Mouse (Mus musculus): ENCODE data around the gene Gm4301.
"Not testable (repeated sequence)": the region's sequence is repeated elsewhere in the genome, so short reads cannot be mapped to it uniquely, and the experiment has no call there.

Gene Gm4301

DNA sequence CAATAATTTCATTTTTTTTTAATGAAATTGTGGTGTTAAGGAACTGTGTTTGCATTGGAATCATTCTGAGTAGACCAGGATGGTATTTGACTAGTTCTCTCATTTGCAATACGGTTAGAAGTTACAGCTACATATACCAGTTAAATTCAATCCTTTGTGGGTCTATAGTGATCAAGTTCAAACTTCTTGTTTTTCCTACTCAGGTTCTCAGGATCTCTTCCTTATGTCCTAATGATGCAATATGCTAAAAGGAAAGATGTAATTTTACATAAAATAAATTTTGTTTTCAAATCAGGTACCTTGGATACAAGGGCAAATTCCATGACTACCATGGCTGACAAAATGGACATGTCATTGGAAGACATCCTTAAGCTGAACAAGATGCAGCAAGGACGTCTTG lies at the start of gene Gm4301:
Gene Gm4301, plus strand, starts transcription at position 301 of the 400 bp plus-strand sequence.
- DNase-seq (ENCODE audit: low read depth, low spot score) = not testable (repeated sequence)

GRCm38 (mm10) chr10:100296105-100296504 lies 39.4 kb upstream of the Gm4301 start:
- DNase-seq (ENCODE audit: low read depth, low spot score) = no peak

GRCm38 (mm10) chr10:100300106-100300505 lies 35.4 kb upstream of the Gm4301 start:
- DNase-seq (ENCODE audit: low read depth, low spot score) = not testable (repeated sequence)

GRCm38 (mm10) chr10:100340536-100340935 lies 5.1 kb downstream of the Gm4301 start, which contains the start of gene Gm4302:
TSS of gene Gm4302 (plus strand) at chr10:100340836.
- not testable (repeated sequence) for DNase-seq (ENCODE audit: low read depth, low spot score)

GRCm38 (mm10) chr10:100345672-100346071 lies 10.2 kb downstream of the Gm4301 start, which contains the start of gene Gm4303:
TSS of gene Gm4303 (plus strand) at chr10:100345972.
- DNase-seq (ENCODE audit: low read depth, low spot score) = not testable (repeated sequence)

DNA sequence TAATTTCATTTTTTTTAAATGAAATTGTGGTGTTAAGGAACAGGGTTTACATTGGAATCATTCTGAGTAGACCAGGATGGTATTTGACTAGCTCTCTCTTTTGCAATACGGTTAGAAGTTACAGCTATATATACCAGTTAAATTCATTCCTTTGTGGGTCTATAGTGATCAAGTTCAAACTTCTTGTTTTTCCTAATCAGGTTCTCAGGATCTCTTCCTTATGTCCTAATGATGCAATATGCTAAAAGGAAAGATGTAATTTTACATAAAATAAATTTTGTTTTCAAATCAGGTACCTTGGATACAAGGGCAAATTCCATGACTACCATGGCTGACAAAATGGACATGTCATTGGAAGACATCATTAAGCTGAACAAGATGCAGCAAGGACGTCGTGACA lies 15.3 kb downstream of the Gm4301 start, which contains the start of gene Gm4305:
Gene Gm4305, plus strand, starts transcription at position 301 of the 400 bp plus-strand sequence.
- DNase-seq (ENCODE audit: low read depth, low spot score) = not testable (repeated sequence)

GRCm38 (mm10) chr10:100356841-100357240 lies 21.4 kb downstream of the Gm4301 start:
- DNase-seq (ENCODE audit: low read depth, low spot score) = not testable (repeated sequence)

- not testable (repeated sequence) for DNase-seq (ENCODE audit: low read depth, low spot score)
Observed at GRCm38 (mm10) chr10:100361038-100361437, 25.6 kb downstream of the Gm4301 start, which contains the start of gene Gm4307. TSS of gene Gm4307 (plus strand) at chr10:100361338.

DNA sequence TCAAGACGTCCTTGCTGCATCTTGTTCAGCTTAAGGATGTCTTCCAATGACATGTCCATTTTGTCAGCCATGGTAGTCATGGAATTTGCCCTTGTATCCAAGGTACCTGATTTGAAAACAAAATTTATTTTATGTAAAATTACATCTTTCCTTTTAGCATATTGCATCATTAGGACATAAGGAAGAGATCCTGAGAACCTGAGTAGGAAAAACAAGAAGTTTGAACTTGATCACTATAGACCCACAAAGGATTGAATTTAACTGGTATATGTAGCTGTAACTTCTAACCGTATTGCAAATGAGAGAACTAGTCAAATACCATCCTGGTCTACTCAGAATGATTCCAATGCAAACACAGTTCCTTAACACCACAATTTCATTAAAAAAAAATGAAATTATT lies 47.0 kb downstream of the Gm4301 start, which contains the start of gene Gm4312:
Gene Gm4312, minus strand, starts transcription at position 101 of the 400 bp plus-strand sequence.
- not testable (repeated sequence) for DNase-seq (ENCODE audit: low read depth, low spot score)

Measured in skeletal muscle tissue, adult 2 months (tissue).